Mouse (Mus musculus) forebrain, embryonic 13.5 days (tissue): ENCODE data around the gene Gmcl1. TPM values are rescaled to one million over a fixed set of nuclear protein-coding genes. Genes with fewer than 3 reads are reported as not detected.

ENCODE experiments used
- ATAC-seq: fragments of 200-750 bp; cut with Nextera tagmentation; 2 replicates; pipeline ENCODE4 v1.8.0; 2017
- H3K27ac ChIP-seq: fragments of 300-500 bp; sonication (generic); 2 replicates; pipeline ENCODE4 v1.5.1; 2015; ENCODE audit warnings: inconsistent platforms, mild to moderate bottlenecking, moderate library complexity
- H3K27me3 ChIP-seq: fragments of 300-500 bp; sonication (generic); 2 replicates; pipeline ENCODE4 v1.6.1; 2015; ENCODE audit warnings: mild to moderate bottlenecking, inconsistent platforms
- H3K36me3 ChIP-seq: fragments of 300-500 bp; sonication (generic); 2 replicates; pipeline ENCODE4 v1.6.1; 2015; ENCODE audit warnings: mild to moderate bottlenecking, inconsistent platforms; ENCODE audit not compliant: poor library complexity, severe bottlenecking
- H3K4me1 ChIP-seq: fragments of 300-500 bp; sonication (generic); 2 replicates; pipeline ENCODE4 v1.6.1; 2015; ENCODE audit warnings: inconsistent platforms
- H3K4me2 ChIP-seq: fragments of 300-500 bp; sonication (generic); 2 replicates; pipeline ENCODE4 v1.6.1; 2015; ENCODE audit warnings: inconsistent platforms, mild to moderate bottlenecking, moderate library complexity
- H3K4me3 ChIP-seq: fragments of 300-500 bp; sonication (generic); 2 replicates; pipeline ENCODE4 v1.5.1; 2015; ENCODE audit warnings: mild to moderate bottlenecking, inconsistent platforms
- H3K9ac ChIP-seq: fragments of 300-500 bp; sonication (generic); 2 replicates; pipeline ENCODE4 v1.6.1; 2015; ENCODE audit warnings: mild to moderate bottlenecking, inconsistent platforms
- H3K9me3 ChIP-seq: fragments of 300-500 bp; sonication (generic); replicated peaks from 2 replicates; pipeline ENCODE4 v1.6.1; 2016; ENCODE audit warnings: inconsistent platforms
- WGBS: fragments of 180-500 bp; shearing (Covaris S2); methylation state at CpG from one replicate; pipeline ENCODE4 v1.1.7; 2015; 5-methylcytosine and 5-hydroxymethylcytosine counted together
- polyA plus RNA-seq: library from polyadenylated mRNA; unstranded; fragments of >200 nt; fragmentation: Nextera tagmentation; extraction: Ambion mirVana; gene quantifications from 2 replicates; pipeline ENCODE4 v1.2.1, GENCODE M21; 2015

The Gmcl1 gene
- polyA plus RNA-seq, 1 experiment from 2014 or later: 42.5 TPM

- Histone ChIP-seq H3K36me3 (peaks cover 68% of the 10 kb centered on the region), H3K9ac (no peak overlapping the region), H3K9me3 (no peaks in the 10 kb centered on the region), H3K27me3 (no peaks in the 10 kb centered on the region), H3K27ac (no peak overlapping the region), H3K4me3 (no peak overlapping the region), H3K4me2 (no peak overlapping the region), H3K4me1 (no peaks in the 10 kb centered on the region)
- WGBS: 82% methylated on average over 9 of the region's 9 CpGs
- ATAC-seq: no peak
Observed at GRCm38 (mm10) chr6:86654270-86654916, 78.8 kb downstream of the Gmcl1 start.

GRCm38 (mm10) chr6:86653026-86653425 lies 80.2 kb downstream of the Gmcl1 start:
- Histone ChIP-seq H3K36me3 (peaks cover 71% of the 10 kb centered on the region), H3K9me3 (no peaks in the 10 kb centered on the region), H3K27me3 (no peaks in the 10 kb centered on the region), H3K4me1 (no peaks in the 10 kb centered on the region), H3K4me3 (no peak overlapping the region), H3K4me2 (no peak overlapping the region), H3K9ac (no peak overlapping the region), H3K27ac (no peak overlapping the region)
- 84% methylated on average over 6 of the region's 6 CpGs for WGBS
- ATAC-seq: no peak

GRCm38 (mm10) chr6:86646143-86646542 lies 87.0 kb downstream of the Gmcl1 start:
- WGBS: 86% methylated on average over 7 of the region's 7 CpGs
- no peak overlapping the region for H3K27ac ChIP-seq
- peaks cover 29% of the 10 kb centered on the region for H3K36me3 ChIP-seq
- no peaks in the 10 kb centered on the region for H3K27me3 ChIP-seq
- no peak overlapping the region for H3K4me2 ChIP-seq
- no peak overlapping the region for H3K9ac ChIP-seq
- ATAC-seq: no peak
- no peaks in the 10 kb centered on the region for H3K4me1 ChIP-seq
- H3K4me3 ChIP-seq: no peak overlapping the region
- H3K9me3 ChIP-seq: no peaks in the 10 kb centered on the region

GRCm38 (mm10) chr6:86645551-86645950 lies 87.6 kb downstream of the Gmcl1 start:
- H3K9me3 ChIP-seq: no peaks in the 10 kb centered on the region
- H3K36me3 ChIP-seq: peaks cover 23% of the 10 kb centered on the region
- ATAC-seq: no peak
- H3K27me3 ChIP-seq: no peaks in the 10 kb centered on the region
- no peak overlapping the region for H3K9ac ChIP-seq
- no peaks in the 10 kb centered on the region for H3K4me1 ChIP-seq
- H3K4me3 ChIP-seq: no peak overlapping the region
- no peak overlapping the region for H3K27ac ChIP-seq
- no peak overlapping the region for H3K4me2 ChIP-seq
- 83% methylated on average over 4 of the region's 4 CpGs for WGBS

- Histone ChIP-seq H3K27me3 (no peaks in the 10 kb centered on the region), H3K9me3 (no peaks in the 10 kb centered on the region), H3K4me3 (no peak overlapping the region), H3K36me3 (peaks cover 17% of the 10 kb centered on the region), H3K9ac (no peak overlapping the region), H3K4me1 (no peaks in the 10 kb centered on the region), H3K4me2 (no peak overlapping the region), H3K27ac (no peak overlapping the region)
- no peak for ATAC-seq
- 91% methylated on average over 3 of the region's 3 CpGs for WGBS
Observed at GRCm38 (mm10) chr6:86644775-86645400, 88.3 kb downstream of the Gmcl1 start.

Other genes with a start within 250 kb of the Gmcl1 start
- 204 and 245 TPM in 2 replicates for gene Pcbp1, start 207.1 kb downstream of the Gmcl1 start, polyA plus RNA-seq
- gene Asprv1, start 105.2 kb downstream of the Gmcl1 start, polyA plus RNA-seq: 0.45 and 0.67 TPM in 2 replicates
- 19.5 and 21.3 TPM in 2 replicates for gene Mxd1, start 64.2 kb downstream of the Gmcl1 start, polyA plus RNA-seq
- 126 and 145 TPM in 2 replicates for gene Snrnp27, start 48.9 kb downstream of the Gmcl1 start, polyA plus RNA-seq
- 2.9 and 3.2 TPM in 2 replicates for gene Anxa4, start 60.2 kb upstream of the Gmcl1 start, polyA plus RNA-seq
- gene Aak1, start 116.1 kb upstream of the Gmcl1 start, polyA plus RNA-seq: 21.3 and 24.3 TPM in 2 replicates